Mouse (Mus musculus) liver, embryonic 12.5 days (tissue): ENCODE data around the gene Olfr463. TPM values are rescaled to one million over a fixed set of nuclear protein-coding genes. Genes with fewer than 3 reads are reported as not detected.

Experiments used
- polyA plus RNA-seq: library from polyadenylated mRNA; unstranded; fragments of >200 nt; fragmentation: Nextera tagmentation; extraction: Ambion mirVana; gene quantifications from 2 replicates; pipeline ENCODE4 v1.2.1, GENCODE M21; 2016

Gene Olfr463
- polyA plus RNA-seq, 1 experiment from 2014 or later = not detected

Other genes starting within 250 kb of the Olfr463 start
- gene Rnf43, start 234.7 kb downstream of the Olfr463 start, polyA plus RNA-seq = 5.3 and 6.9 TPM in 2 replicates
- 207 and 209 TPM in 2 replicates for gene Supt4a, start 159.8 kb downstream of the Olfr463 start, polyA plus RNA-seq
- gene Tspoap1, start 136.8 kb downstream of the Olfr463 start, polyA plus RNA-seq = 5.9 and 6.2 TPM in 2 replicates
- 209 and 217 TPM in 2 replicates for gene Mpo, start 103.8 kb downstream of the Olfr463 start, polyA plus RNA-seq
- not detected in 2 replicates for gene Lpo, start 69.1 kb downstream of the Olfr463 start, polyA plus RNA-seq
- gene Mks1, start 44.2 kb downstream of the Olfr463 start, polyA plus RNA-seq = 3.9 and 4.3 TPM in 2 replicates
- 1.3 and 3.8 TPM in 2 replicates for gene Epx, start 21.9 kb downstream of the Olfr463 start, polyA plus RNA-seq
- not detected in 2 replicates for gene Olfr462, start 5.1 kb downstream of the Olfr463 start, polyA plus RNA-seq
- not detected in 2 replicates for gene Olfr464, start 23.6 kb upstream of the Olfr463 start, polyA plus RNA-seq
- 14.3 and 15.5 TPM in 2 replicates for gene Dynll2, start 90.1 kb upstream of the Olfr463 start, polyA plus RNA-seq
- gene Srsf1, start 150.0 kb upstream of the Olfr463 start, polyA plus RNA-seq = 272 and 273 TPM in 2 replicates
- 14.6 TPM in 2 replicates for gene Vezf1, start 170.9 kb upstream of the Olfr463 start, polyA plus RNA-seq
- gene Cuedc1, start 200.7 kb upstream of the Olfr463 start, polyA plus RNA-seq = 3.4 and 4.6 TPM in 2 replicates